Mouse (Mus musculus) Muller cell, postnatal 12 days (primary cell): ENCODE data around the gene Tmem198.
A peak's percentile ranks its signal among the peaks of the same experiment; 100 is the strongest.

Source experiments
- DNase-seq: peaks from one replicate; pipeline ENCODE4 v3.0.0-alpha.2; 2015; ENCODE audit errors: inconsistent ontology term

Gene Tmem198

GRCm38 (mm10) chr1:75516703-75517380 is 37.5 kb downstream of the Tmem198 start:
- no peak for DNase-seq

GRCm38 (mm10) chr1:75517984-75518383 is 38.7 kb downstream of the Tmem198 start:
- no peak for DNase-seq

- no peak for DNase-seq
Measured at GRCm38 (mm10) chr1:75518427-75518826, 39.1 kb downstream of the Tmem198 start.

- DNase-seq: no peak
Measured at GRCm38 (mm10) chr1:75519576-75519975, 40.2 kb downstream of the Tmem198 start.

GRCm38 (mm10) chr1:75521321-75522031 is 42.1 kb downstream of the Tmem198 start, which contains the start of gene Stk11ip:
TSS of gene Stk11ip (plus strand) at chr1:75521529.
- DNase-seq: peak; percentile 93

GRCm38 (mm10) chr1:75524679-75525078 is 45.3 kb downstream of the Tmem198 start:
- DNase-seq: no peak

- DNase-seq: no peak
Measured at GRCm38 (mm10) chr1:75530546-75530945, 51.2 kb downstream of the Tmem198 start.

- no peak for DNase-seq
Measured at GRCm38 (mm10) chr1:75532280-75533172, 53.2 kb downstream of the Tmem198 start.

GRCm38 (mm10) chr1:75533325-75534252 is 54.3 kb downstream of the Tmem198 start:
- no peak for DNase-seq
